Mouse (Mus musculus) forebrain, embryonic 12.5 days (tissue): ENCODE data around the gene Duxbl2. TPM values are rescaled to one million over a fixed set of nuclear protein-coding genes. Genes with fewer than 3 reads are reported as not detected.
"Not testable (repeated sequence)": the region's sequence is repeated elsewhere in the genome, so short reads cannot be mapped to it uniquely, and the experiment has no call there.

Experiments used
- ATAC-seq: fragments of 200-750 bp; cut with Nextera tagmentation; 2 replicates; pipeline ENCODE4 v1.8.0; 2017; ENCODE audit warnings: moderate TSS enrichment; ENCODE audit not compliant: low FRiP score
- H3K27ac ChIP-seq: fragments of 300-500 bp; sonication (generic); 2 replicates; pipeline ENCODE4 v1.5.1; 2016; ENCODE audit warnings: mild to moderate bottlenecking
- H3K27me3 ChIP-seq: fragments of 300-500 bp; sonication (generic); 2 replicates; pipeline ENCODE4 v1.6.1; 2016; ENCODE audit warnings: mild to moderate bottlenecking
- H3K36me3 ChIP-seq: fragments of 300-500 bp; sonication (generic); replicated peaks from 2 replicates; pipeline ENCODE4 v1.6.1; 2016; ENCODE audit warnings: mild to moderate bottlenecking
- H3K4me1 ChIP-seq: fragments of 300-500 bp; sonication (generic); 2 replicates; pipeline ENCODE4 v1.6.1; 2016
- H3K4me2 ChIP-seq: fragments of 300-500 bp; sonication (generic); 2 replicates; pipeline ENCODE4 v1.6.1; 2016; ENCODE audit warnings: mild to moderate bottlenecking, moderate library complexity
- H3K4me3 ChIP-seq: fragments of 300-500 bp; sonication (generic); replicated peaks from 2 replicates; pipeline ENCODE4 v1.5.1; 2016; ENCODE audit warnings: mild to moderate bottlenecking
- H3K9ac ChIP-seq: fragments of 300-500 bp; sonication (generic); 2 replicates; pipeline ENCODE4 v1.6.1; 2016; ENCODE audit warnings: mild to moderate bottlenecking
- H3K9me3 ChIP-seq: fragments of 300-500 bp; sonication (generic); 2 replicates; pipeline ENCODE4 v1.6.1; 2016
- WGBS: fragments of 180-500 bp; shearing (Covaris S2); methylation state at CpG from one replicate; pipeline ENCODE4 v1.1.7; 2016; 5-methylcytosine and 5-hydroxymethylcytosine counted together
- polyA plus RNA-seq: library from polyadenylated mRNA; unstranded; fragments of >200 nt; fragmentation: Nextera tagmentation; extraction: Ambion mirVana; gene quantifications from 2 replicates; pipeline ENCODE4 v1.2.1, GENCODE M21; 2016

Duxbl2 gene
- polyA plus RNA-seq, 1 experiment from 2014 or later = 4.6 TPM

DNA sequence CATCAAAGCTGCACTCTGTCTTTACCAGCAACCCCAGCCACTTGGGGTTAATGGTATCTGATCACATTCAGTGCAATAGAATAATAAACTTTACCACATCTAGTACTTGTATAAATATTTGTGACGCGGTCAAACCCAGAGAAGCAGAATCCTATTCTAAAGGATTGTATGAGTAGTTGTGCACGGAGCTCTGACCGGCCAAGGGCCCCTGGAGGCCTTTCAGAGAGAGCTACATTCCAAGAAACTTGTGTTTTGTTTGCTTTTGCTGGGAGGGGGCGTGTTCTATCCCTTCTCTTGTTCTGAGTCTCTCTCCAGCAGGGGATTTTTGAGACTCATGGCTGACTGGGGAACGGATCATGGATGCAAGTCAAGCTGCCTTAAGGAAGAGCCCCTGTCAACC is 56.9 kb downstream of the Duxbl2 start:
- H3K4me3 ChIP-seq, H3K9me3 ChIP-seq, H3K36me3 ChIP-seq, H3K27ac ChIP-seq, ATAC-seq, H3K4me1 ChIP-seq, H3K27me3 ChIP-seq, H3K4me2 ChIP-seq, H3K9ac ChIP-seq: not testable (repeated sequence)
- no CpG with 5 or more reads among the region's 6 CpGs for WGBS

Other genes starting within 250 kb of the Duxbl2 start
- not detected in 2 replicates for gene Plac9a, start 215.2 kb upstream of the Duxbl2 start, polyA plus RNA-seq
- gene Tmem254a, start 190.7 kb upstream of the Duxbl2 start, polyA plus RNA-seq = 1.1 and 2.7 TPM in 2 replicates
- gene Cphx1, start 180.0 kb upstream of the Duxbl2 start, polyA plus RNA-seq = not detected in 2 replicates
- gene Duxbl1, start 139.8 kb upstream of the Duxbl2 start, polyA plus RNA-seq = 3.6 and 5.6 TPM in 2 replicates
- 1.3 and 2.6 TPM in 2 replicates for gene Gm9780, start 75.6 kb upstream of the Duxbl2 start, polyA plus RNA-seq
- 15.9 and 17.1 TPM in 2 replicates for gene Tmem254c, start 51.0 kb upstream of the Duxbl2 start, polyA plus RNA-seq
- not detected in 2 replicates for gene Cphx2, start 36.8 kb upstream of the Duxbl2 start, polyA plus RNA-seq
- not detected in 2 replicates for gene Cphx3, start 36.1 kb upstream of the Duxbl2 start, polyA plus RNA-seq
- 1.1 and 1.9 TPM in 2 replicates for gene Plac9b, start 64.1 kb downstream of the Duxbl2 start, polyA plus RNA-seq
- gene Tmem254b, start 88.7 kb downstream of the Duxbl2 start, polyA plus RNA-seq = 12.9 and 14.0 TPM in 2 replicates
- 2.3 and 6.4 TPM in 2 replicates for gene Duxbl3, start 139.6 kb downstream of the Duxbl2 start, polyA plus RNA-seq